Mouse (Mus musculus): ENCODE results near the gene Fam214a.

- no peak for TF ChIP-seq CTCF (IDR thresholded peaks at IDR 0.05; ENCODE audit: control insufficient read depth, insufficient read depth, insufficient read length)
- TF ChIP-seq MYOG (IDR thresholded peaks at IDR 0.05; ENCODE audit: control insufficient read depth, extremely low read depth, insufficient read length), result no peak
- TF ChIP-seq CEBPB (IDR thresholded peaks at IDR 0.05; ENCODE audit: low read depth), result no peak
- no peak for TF ChIP-seq USF1 (IDR thresholded peaks at IDR 0.05; ENCODE audit: low read depth)
- TF ChIP-seq FOSL1 (IDR thresholded peaks at IDR 0.05; ENCODE audit: insufficient read depth, low read length, poor library complexity, severe bottlenecking), result no peak
- TF ChIP-seq MYOD1 (IDR thresholded peaks at IDR 0.05; ENCODE audit: control insufficient read depth, insufficient read length, low read depth), result no peak
Measured at GRCm38 (mm10) chr9:74915611-74916010, 37.1 kb upstream of the Fam214a start.
